Mouse (Mus musculus): Measurements from ENCODE around the gene Prpf8.

GRCm38 (mm10) chr11:75498126-75498525, 11.5 kb downstream of the Prpf8 start:
- TF ChIP-seq CTCF (IDR thresholded peaks at IDR 0.05), result no peak
- TF ChIP-seq EP300 (IDR thresholded peaks at IDR 0.05), result no peak
